Mouse (Mus musculus) forebrain, embryonic 14.5 days (tissue): Measurements from ENCODE around the gene Efcab6. TPM values are rescaled to one million over a fixed set of nuclear protein-coding genes. Genes with fewer than 3 reads are reported as not detected.
A peak's percentile ranks its signal among the peaks of the same experiment; 100 is the strongest.

Experiments
- ATAC-seq: fragments of 200-750 bp; cut with Nextera tagmentation; 2 replicates; pipeline ENCODE4 v1.8.0; 2017; ENCODE audit warnings: mild to moderate bottlenecking, moderate library complexity
- DNase-seq: peaks from one replicate; pipeline ENCODE4 v3.0.0-alpha.2; 2015; ENCODE audit warnings: low spot score
- H3K27ac ChIP-seq: fragments of 300-500 bp; sonication (generic); 2 replicates; pipeline ENCODE4 v1.5.1; 2014; ENCODE audit warnings: low read depth, mild to moderate bottlenecking, control low read depth, low read length, moderate library complexity
- H3K27me3 ChIP-seq: fragments of 300-500 bp; sonication (generic); replicated peaks from 2 replicates; pipeline ENCODE4 v1.6.1; 2014; ENCODE audit warnings: low read length, control low read depth, mixed read lengths; ENCODE audit not compliant: control insufficient read depth, insufficient read depth
- H3K36me3 ChIP-seq: fragments of 300-500 bp; sonication (generic); 2 replicates; pipeline ENCODE4 v1.6.1; 2014; ENCODE audit warnings: low read length, control low read depth; ENCODE audit not compliant: control insufficient read depth, insufficient read depth
- H3K4me1 ChIP-seq: fragments of 300-500 bp; sonication (generic); 2 replicates; pipeline ENCODE4 v1.6.1; 2014; ENCODE audit warnings: antibody characterized with exemption, low read length, control low read depth; ENCODE audit not compliant: control insufficient read depth, insufficient read depth
- H3K4me2 ChIP-seq: fragments of 300-500 bp; sonication (generic); 2 replicates; pipeline ENCODE4 v1.6.1; 2014; ENCODE audit warnings: mild to moderate bottlenecking, control low read depth, low read length
- H3K4me3 ChIP-seq: fragments of 300-500 bp; sonication (generic); 2 replicates; pipeline ENCODE4 v1.5.1; 2014; ENCODE audit warnings: low read depth, low read length, control low read depth
- H3K9ac ChIP-seq: fragments of 300-500 bp; sonication (generic); 2 replicates; pipeline ENCODE4 v1.6.1; 2014; ENCODE audit warnings: mild to moderate bottlenecking, low read length, control low read depth, moderate library complexity
- H3K9me3 ChIP-seq: fragments of 300-500 bp; sonication (generic); replicated peaks from 2 replicates; pipeline ENCODE4 v1.6.1; 2016; ENCODE audit warnings: low read length, control low read depth, mixed read lengths; ENCODE audit not compliant: control insufficient read depth
- WGBS: fragments of 180-500 bp; shearing (Covaris S2); extraction: QIAGEN DNeasy Blood & Tissue Kit; methylation state at CpG from one replicate; pipeline ENCODE4 v1.1.7; 2014; 5-methylcytosine and 5-hydroxymethylcytosine counted together
- polyA plus RNA-seq: library from polyadenylated mRNA; unstranded; fragments of >200 nt; fragmentation: Nextera tagmentation; extraction: Ambion mirVana; gene quantifications from 2 replicates; pipeline ENCODE4 v1.2.1, GENCODE M21; 2014

Efcab6 gene
- polyA plus RNA-seq, 1 experiment from 2014 or later: 2.1 TPM

DNA sequence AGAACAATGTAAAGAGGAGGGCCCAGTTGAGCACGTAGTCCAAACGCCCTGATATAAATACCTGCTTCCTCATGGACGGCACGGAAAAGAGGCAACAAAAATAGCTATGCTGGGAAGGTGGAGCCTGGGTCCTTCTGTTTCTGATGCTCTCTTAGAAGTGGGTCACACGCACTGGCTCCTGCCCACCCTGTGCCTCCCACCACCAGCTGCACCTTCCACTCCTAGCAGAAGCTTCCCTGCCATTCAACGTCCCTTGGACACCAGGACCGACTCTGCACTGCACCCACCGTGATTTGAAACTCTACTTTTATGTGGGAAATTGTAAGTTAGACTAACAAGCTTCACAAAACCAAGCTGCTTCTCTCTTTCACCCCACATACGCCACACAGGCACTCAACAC is 12.8 kb downstream of the Efcab6 start:
- no peak overlapping the region for H3K27ac ChIP-seq

DNA sequence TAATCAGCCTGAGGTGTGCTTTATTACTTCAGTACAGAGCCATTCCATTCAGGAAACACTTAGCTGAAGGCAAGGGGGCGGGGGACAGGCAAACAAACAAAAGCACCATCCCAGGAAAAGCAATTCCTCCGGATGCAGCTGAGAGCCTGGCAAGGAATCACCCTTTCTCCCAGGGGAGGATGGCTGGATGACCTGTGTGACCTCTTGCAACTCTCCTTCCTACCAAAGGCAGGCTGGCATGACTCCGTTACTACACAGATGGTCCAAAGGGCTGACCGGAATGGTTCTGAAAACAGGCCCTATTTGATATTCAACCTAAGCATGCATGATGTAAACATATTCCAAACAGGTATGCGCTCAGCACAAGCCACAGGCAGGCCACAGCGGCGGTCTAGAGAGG is 15.6 kb downstream of the Efcab6 start:
- no peak for ATAC-seq
- H3K4me1 ChIP-seq: peaks cover 3% of the 10 kb centered on the region
- 69% methylated on average over 7 of the region's 7 CpGs for WGBS
- no peak overlapping the region for H3K4me3 ChIP-seq
- no peak overlapping the region for H3K9ac ChIP-seq
- no peaks in the 10 kb centered on the region for H3K9me3 ChIP-seq
- H3K27me3 ChIP-seq: no peaks in the 10 kb centered on the region
- no peaks in the 10 kb centered on the region for H3K36me3 ChIP-seq
- no peak for DNase-seq
- H3K4me2 ChIP-seq: no peak overlapping the region
- H3K27ac ChIP-seq: no peak overlapping the region

More for the DNA sequence above, 12.8 kb downstream of the Efcab6 start:
- peaks cover 3% of the 10 kb centered on the region for H3K4me1 ChIP-seq
- H3K9me3 ChIP-seq: no peaks in the 10 kb centered on the region
- no peak overlapping the region for H3K4me3 ChIP-seq
- ATAC-seq (no peak), DNase-seq (no peak)
- no peaks in the 10 kb centered on the region for H3K36me3 ChIP-seq
- WGBS: 83% methylated on average over 9 of the region's 9 CpGs
- H3K4me2 ChIP-seq: no peak overlapping the region
- H3K9ac ChIP-seq: no peak overlapping the region
- no peaks in the 10 kb centered on the region for H3K27me3 ChIP-seq

DNA sequence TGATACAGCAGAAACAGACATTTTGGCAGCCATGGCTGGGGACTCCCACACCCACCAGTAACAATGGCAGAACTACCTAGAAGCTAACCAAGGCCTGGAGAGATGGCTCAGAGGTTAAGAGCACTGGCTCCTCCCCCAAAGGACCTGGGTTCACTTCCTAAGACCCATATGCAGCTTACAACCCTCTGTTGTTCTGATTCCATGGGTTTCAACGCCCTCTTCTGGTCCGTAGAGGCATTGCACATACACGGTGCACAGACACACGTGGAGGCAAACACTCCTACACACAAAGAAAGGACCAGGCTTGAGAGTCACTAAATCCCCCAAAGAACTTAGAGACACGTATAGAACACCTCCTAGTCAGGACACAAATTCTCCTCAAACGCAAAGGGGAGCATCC is 19.6 kb downstream of the Efcab6 start:
- no peak overlapping the region for H3K4me3 ChIP-seq
- no peak overlapping the region for H3K4me2 ChIP-seq
- no peak overlapping the region for H3K27ac ChIP-seq
- H3K36me3 ChIP-seq: no peaks in the 10 kb centered on the region
- no peaks in the 10 kb centered on the region for H3K9me3 ChIP-seq
- H3K4me1 ChIP-seq: no peaks in the 10 kb centered on the region
- ATAC-seq (no peak), DNase-seq (no peak)
- H3K9ac ChIP-seq: no peak overlapping the region
- 92% methylated on average over 6 of the region's 6 CpGs for WGBS
- H3K27me3 ChIP-seq: no peaks in the 10 kb centered on the region

DNA sequence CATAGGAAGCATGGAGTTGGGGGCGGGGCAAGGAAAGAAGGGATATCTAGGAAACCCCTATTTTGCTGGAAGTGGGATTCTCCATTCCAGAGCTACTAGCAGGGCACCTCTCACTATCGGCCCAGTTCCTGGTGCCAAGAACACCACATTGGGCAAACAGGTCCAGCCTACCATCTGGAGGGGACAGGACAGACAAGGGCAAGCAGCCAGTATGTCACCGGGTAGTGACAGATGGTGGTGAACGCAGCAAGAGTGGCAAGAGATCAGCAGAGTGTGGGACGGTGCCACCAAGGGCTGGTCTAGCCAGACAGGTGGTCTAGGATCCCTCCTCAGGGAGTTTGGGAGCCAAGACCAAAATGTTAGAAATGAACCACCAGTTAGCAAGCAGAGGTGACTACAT is 28.1 kb downstream of the Efcab6 start:
- ATAC-seq (no peak), DNase-seq (peak; percentile 42)
- H3K27ac ChIP-seq: no peak overlapping the region
- no peak overlapping the region for H3K4me2 ChIP-seq
- H3K36me3 ChIP-seq: no peaks in the 10 kb centered on the region
- no peaks in the 10 kb centered on the region for H3K4me1 ChIP-seq
- H3K4me3 ChIP-seq: no peak overlapping the region
- H3K9me3 ChIP-seq: no peaks in the 10 kb centered on the region
- 67% methylated on average over 5 of the region's 5 CpGs for WGBS
- no peaks in the 10 kb centered on the region for H3K27me3 ChIP-seq
- H3K9ac ChIP-seq: no peak overlapping the region

DNA sequence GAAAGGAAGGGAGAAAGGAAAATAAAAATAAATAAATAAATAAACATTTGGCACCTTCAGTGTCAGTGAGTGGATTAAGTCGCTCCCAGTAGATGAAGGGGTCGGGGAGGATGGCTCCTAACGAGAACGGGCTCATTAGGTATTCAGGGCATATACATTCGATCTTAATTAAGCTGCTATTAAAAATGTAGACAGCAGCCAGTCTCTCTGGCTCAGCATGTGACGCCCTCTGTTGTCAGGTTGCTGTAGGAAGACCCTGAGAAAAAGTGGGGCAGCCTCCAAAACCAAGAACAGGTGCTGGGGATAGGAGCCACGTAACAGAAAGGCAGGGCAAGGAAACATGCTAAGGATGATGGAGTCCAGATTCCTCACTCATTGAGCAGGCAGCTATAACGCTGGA is 39.5 kb downstream of the Efcab6 start:
- peak; percentile 52 for DNase-seq
- Histone ChIP-seq H3K36me3 (no peaks in the 10 kb centered on the region), H3K4me3 (no peak overlapping the region), H3K9me3 (no peaks in the 10 kb centered on the region), H3K9ac (no peak overlapping the region), H3K4me2 (no peak overlapping the region), H3K27ac (no peak overlapping the region), H3K27me3 (no peaks in the 10 kb centered on the region), H3K4me1 (peaks cover 9% of the 10 kb centered on the region; the same call in 1 of the 2 replicates)
- no peak for ATAC-seq
- WGBS: 31% methylated on average over 8 of the region's 8 CpGs

- Histone ChIP-seq H3K4me1 (peaks cover 9% of the 10 kb centered on the region; the same call in 1 of the 2 replicates), H3K27ac (no peak overlapping the region), H3K4me2 (no peak overlapping the region), H3K4me3 (no peak overlapping the region), H3K27me3 (no peaks in the 10 kb centered on the region), H3K9me3 (no peaks in the 10 kb centered on the region; the same call in 1 of the 2 replicates), H3K9ac (no peak overlapping the region), H3K36me3 (no peaks in the 10 kb centered on the region)
- ATAC-seq: no peak
- DNase-seq: no peak
- WGBS: 86% methylated on average over 6 of the region's 6 CpGs
These were observed 40.3 kb downstream of the Efcab6 start for GRCm38 (mm10) chr15:84024851-84025250.

GRCm38 (mm10) chr15:84009366-84010083 is 55.7 kb downstream of the Efcab6 start:
- Histone ChIP-seq H3K4me3 (no peak overlapping the region), H3K27ac (no peak overlapping the region), H3K9me3 (no peaks in the 10 kb centered on the region), H3K4me2 (no peak overlapping the region), H3K36me3 (no peaks in the 10 kb centered on the region), H3K9ac (no peak overlapping the region), H3K4me1 (no peaks in the 10 kb centered on the region), H3K27me3 (no peaks in the 10 kb centered on the region)
- no peak for DNase-seq
- WGBS: 62% methylated on average over 17 of the region's 17 CpGs
- ATAC-seq: no peak

DNA sequence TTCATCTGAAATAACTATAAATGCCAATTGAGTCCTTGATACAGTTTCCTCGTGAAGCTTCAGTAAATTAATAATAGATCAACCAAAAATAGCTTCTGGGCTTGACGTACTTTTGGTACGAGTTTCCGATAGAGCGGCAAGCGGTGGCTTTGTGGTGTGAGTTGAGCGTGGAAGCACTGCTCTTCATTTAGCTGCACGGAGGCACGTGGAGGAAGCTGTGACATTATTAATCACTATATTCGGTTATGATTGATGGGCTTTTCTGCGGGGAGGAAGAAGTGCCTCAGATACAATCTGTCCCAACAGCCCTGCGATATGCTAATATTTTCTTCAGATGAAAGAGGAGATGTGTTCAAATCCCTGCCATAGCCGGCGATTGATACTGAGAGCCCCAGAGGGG is 60.9 kb downstream of the Efcab6 start:
- no peaks in the 10 kb centered on the region for H3K36me3 ChIP-seq
- H3K4me1 ChIP-seq: no peaks in the 10 kb centered on the region; the same call in 1 of the 2 replicates
- DNase-seq (no peak), ATAC-seq (no peak)
- 90% methylated on average over 14 of the region's 14 CpGs for WGBS
- no peak overlapping the region for H3K4me3 ChIP-seq
- H3K27ac ChIP-seq: no peak overlapping the region
- no peaks in the 10 kb centered on the region for H3K9me3 ChIP-seq
- H3K27me3 ChIP-seq: no peaks in the 10 kb centered on the region
- no peak overlapping the region for H3K4me2 ChIP-seq
- no peak overlapping the region for H3K9ac ChIP-seq

DNA sequence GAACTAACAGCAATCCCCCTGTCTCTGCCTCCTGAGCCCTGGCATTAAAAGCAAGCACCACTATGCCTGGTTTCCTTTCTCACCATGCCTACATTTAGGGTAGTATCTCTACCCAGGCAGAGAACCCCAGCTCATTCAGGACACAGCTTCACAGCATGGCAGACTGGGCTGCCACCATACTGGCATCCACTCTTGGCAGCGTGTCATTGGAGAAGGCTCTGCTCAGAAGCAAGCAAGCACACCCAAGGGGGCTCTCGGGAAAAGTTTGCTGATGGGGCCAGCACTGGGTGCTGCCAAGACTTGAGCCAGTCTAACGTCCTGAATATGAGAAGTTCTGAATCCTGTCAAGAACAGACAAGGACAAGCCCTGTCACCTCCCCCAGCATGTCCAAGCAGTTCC is 66.1 kb downstream of the Efcab6 start:
- peak; percentile 39 for DNase-seq
- no peaks in the 10 kb centered on the region for H3K9me3 ChIP-seq
- H3K27me3 ChIP-seq: no peaks in the 10 kb centered on the region
- peaks cover 17% of the 10 kb centered on the region for H3K4me1 ChIP-seq
- WGBS: 78% methylated on average over 3 of the region's 3 CpGs
- H3K4me2 ChIP-seq: no peak overlapping the region
- no peaks in the 10 kb centered on the region for H3K36me3 ChIP-seq
- H3K4me3 ChIP-seq: no peak overlapping the region
- peak overlapping the region; percentile 97 for H3K27ac ChIP-seq
- no peak overlapping the region for H3K9ac ChIP-seq
- ATAC-seq: no peak
